Mouse (Mus musculus) myocyte (in vitro differentiated cells): ENCODE results near the gene Paqr6.

Experiments
- CEBPB ChIP-seq: IDR thresholded peaks from 2 replicates; pipeline ENCODE4 v1.6.1; 2011; ENCODE audit warnings: mild to moderate bottlenecking, moderate library complexity; ENCODE audit not compliant: poor library complexity, insufficient read depth, severe bottlenecking
- E2F4 ChIP-seq: IDR thresholded peaks from one replicate; pipeline ENCODE4 v1.6.1; 2011; ENCODE audit warnings: mild to moderate bottlenecking, control low read depth, moderate library complexity; ENCODE audit not compliant: insufficient read depth
- MAX ChIP-seq: IDR thresholded peaks from one replicate; pipeline ENCODE4 v1.6.1; 2011; ENCODE audit warnings: low read depth, mild to moderate bottlenecking, control low read depth
- MYOD1 ChIP-seq, 3 experiments: IDR thresholded peaks; one replicate each; pipeline ENCODE4 v1.6.1; 2011; ENCODE audit warnings: control low read depth in 2 of 3, low read depth in 2 of 3, mild to moderate bottlenecking in 2 of 3, moderate library complexity in 1 of 3; ENCODE audit not compliant: insufficient read length in 2 of 3, control insufficient read depth in 1 of 3
- MYOG ChIP-seq, 3 experiments: IDR thresholded peaks; one replicate each; pipeline ENCODE4 v1.6.1; 2011; ENCODE audit warnings: control low read depth in 2 of 3, low read depth in 2 of 3, mild to moderate bottlenecking in 2 of 3; ENCODE audit not compliant: insufficient read length in 2 of 3, control insufficient read depth in 1 of 3, insufficient read depth in 1 of 3
- POLR2A ChIP-seq: IDR thresholded peaks from one replicate; pipeline ENCODE4 v1.6.1; 2011; ENCODE audit warnings: low read depth, mild to moderate bottlenecking, control low read depth, moderate library complexity; ENCODE audit not compliant: insufficient read length
- POLR2AphosphoS2 ChIP-seq: IDR thresholded peaks from one replicate; pipeline ENCODE4 v1.6.1; 2011; ENCODE audit warnings: low read depth, control low read depth; ENCODE audit not compliant: insufficient read length
- SRF ChIP-seq: IDR thresholded peaks from one replicate; pipeline ENCODE4 v1.6.1; 2011; ENCODE audit warnings: low read depth; ENCODE audit not compliant: control insufficient read depth, insufficient read length
- TCF12 ChIP-seq: IDR thresholded peaks from one replicate; pipeline ENCODE4 v1.6.1; 2011; ENCODE audit warnings: mild to moderate bottlenecking, control low read depth; ENCODE audit not compliant: poor library complexity, insufficient read depth, severe bottlenecking
- USF1 ChIP-seq: IDR thresholded peaks from one replicate; pipeline ENCODE4 v1.6.1; 2011; ENCODE audit warnings: low read depth, mild to moderate bottlenecking, control low read depth, moderate library complexity

DNA sequence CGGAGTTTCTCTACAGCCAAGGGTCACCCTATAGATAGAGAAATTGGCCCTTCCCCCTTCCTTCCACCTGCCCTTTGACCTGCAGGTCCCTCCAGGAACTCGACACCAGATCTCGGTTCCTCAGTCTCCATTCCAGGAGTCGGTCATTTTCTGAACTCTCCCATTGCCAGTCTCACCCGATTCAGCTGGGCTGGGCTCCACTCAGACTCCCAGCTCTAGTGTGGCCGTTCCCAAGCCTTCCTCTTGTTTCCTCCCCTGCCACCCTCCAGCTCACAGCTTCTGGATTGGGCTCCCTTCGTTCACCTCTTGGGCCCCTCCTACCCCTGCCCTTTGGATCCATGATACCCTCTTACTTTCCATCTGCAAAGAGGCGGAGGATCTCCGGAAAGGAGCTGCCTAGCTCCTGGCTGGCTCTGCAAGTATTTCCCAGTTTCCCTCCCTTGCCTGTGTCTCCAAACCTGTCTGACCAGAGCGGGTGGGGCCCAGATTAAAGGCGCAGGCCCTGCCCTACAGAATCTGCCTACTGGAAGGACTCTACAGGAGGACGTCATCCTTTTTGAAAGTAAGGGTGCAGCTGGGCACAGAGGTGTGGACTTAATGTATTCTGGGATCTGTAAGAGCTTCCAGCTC lies 30.2 kb upstream of the Paqr6 start:
- TF ChIP-seq POLR2A (no peak), POLR2AphosphoS2 (no peak), MAX (no peak), CEBPB (no peak), MYOG (IDR thresholded peaks at IDR 0.05; ENCODE audit: control insufficient read depth in 1 of 3, insufficient read depth in 1 of 3, insufficient read length in 2 of 3, low read depth in 2 of 3) (no peak), E2F4 (no peak), USF1 (no peak), MYOD1 (IDR thresholded peaks at IDR 0.05; ENCODE audit: control insufficient read depth in 1 of 3, insufficient read length in 2 of 3, low read depth in 2 of 3) (no peak), TCF12 (no peak), SRF (no peak)
